Mouse (Mus musculus): ENCODE data around the gene Rmdn3. TPM values are rescaled to one million over a fixed set of nuclear protein-coding genes. Genes with fewer than 3 reads are reported as not detected.

The Rmdn3 gene
- polyA plus RNA-seq, 1 experiment from 2014 or later, result 44.3 TPM

- H3K9me3 ChIP-seq, result no peaks in the 10 kb centered on the region
- peaks cover 63% of the 10 kb centered on the region for H3K27me3 ChIP-seq
- no peaks in the 10 kb centered on the region for H3K36me3 ChIP-seq
- H3K9ac ChIP-seq, result no peak overlapping the region
- peaks cover 17% of the 10 kb centered on the region for H3K4me1 ChIP-seq (replicated peaks)
- no peak overlapping the region for H3K4me2 ChIP-seq
- ATAC-seq (ENCODE audit: low FRiP score), result no peak
- no peak overlapping the region for H3K4me3 ChIP-seq
- no peak overlapping the region for H3K27ac ChIP-seq
Measured at GRCm38 (mm10) chr2:119165401-119165800, 8.6 kb upstream of the Rmdn3 start.

DNA sequence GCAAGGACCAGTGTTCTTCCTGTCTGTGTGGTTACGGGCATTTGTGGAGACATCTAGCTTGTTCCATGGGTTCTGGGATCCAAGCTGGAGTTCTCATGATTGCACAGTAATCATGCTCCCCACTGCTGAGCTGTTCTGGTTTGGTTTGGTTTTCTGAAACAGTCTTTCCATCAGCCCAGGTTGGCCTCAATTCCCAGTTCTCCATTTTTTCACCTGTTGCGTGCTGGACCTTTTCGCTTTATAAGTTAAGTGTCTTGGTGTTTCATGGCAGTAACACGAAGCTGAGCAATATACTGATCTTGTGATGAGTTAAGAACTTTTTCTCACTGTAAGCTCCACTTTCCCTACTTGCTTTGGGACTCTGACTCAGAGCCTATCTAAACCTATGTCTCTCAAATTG lies 7.2 kb upstream of the Rmdn3 start:
- WGBS, result 89% methylated on average over 4 of the region's 4 CpGs
- Histone ChIP-seq H3K4me3 (no peak overlapping the region), H3K27ac (no peak overlapping the region), H3K4me1 (replicated peaks) (peaks cover 17% of the 10 kb centered on the region), H3K36me3 (no peaks in the 10 kb centered on the region), H3K4me2 (no peak overlapping the region), H3K9me3 (no peaks in the 10 kb centered on the region), H3K27me3 (peaks cover 54% of the 10 kb centered on the region), H3K9ac (no peak overlapping the region)
- no peak for ATAC-seq (ENCODE audit: low FRiP score)

- H3K27me3 ChIP-seq, result peaks cover 49% of the 10 kb centered on the region
- WGBS, result 73% methylated on average over 3 of the region's 3 CpGs
Measured at GRCm38 (mm10) chr2:119163135-119163534, 6.3 kb upstream of the Rmdn3 start.

DNA sequence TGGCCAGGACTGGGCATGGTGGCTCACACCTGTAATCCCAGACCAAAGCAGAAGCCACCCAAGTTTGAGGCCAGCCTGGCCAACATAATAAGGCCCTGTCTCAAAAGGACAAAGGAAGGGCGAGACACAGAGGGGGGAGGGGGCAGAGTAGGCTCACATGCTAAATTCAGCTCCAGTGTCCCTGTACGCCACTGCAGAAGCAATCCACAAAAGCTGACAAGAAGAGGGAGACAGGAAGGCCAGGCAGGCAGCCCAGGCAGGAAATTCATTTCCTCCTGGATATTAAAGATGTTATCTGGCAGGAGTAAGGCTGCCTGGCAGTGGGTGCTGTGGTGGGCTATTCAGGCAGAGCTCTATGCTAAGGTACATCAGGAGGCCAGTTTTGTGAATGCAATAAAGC lies 4.4 kb upstream of the Rmdn3 start:
- no peak overlapping the region for H3K4me2 ChIP-seq

More at GRCm38 (mm10) chr2:119163135-119163534, 6.3 kb upstream of the Rmdn3 start:
- Histone ChIP-seq H3K4me2 (no peak overlapping the region), H3K4me3 (no peak overlapping the region), H3K4me1 (replicated peaks) (peaks cover 17% of the 10 kb centered on the region), H3K9me3 (no peaks in the 10 kb centered on the region), H3K9ac (no peak overlapping the region), H3K27ac (no peak overlapping the region), H3K36me3 (no peaks in the 10 kb centered on the region)
- ATAC-seq (ENCODE audit: low FRiP score), result no peak

GRCm38 (mm10) chr2:119157836-119158235 lies 1.0 kb upstream of the Rmdn3 start:
- Histone ChIP-seq H3K27ac (no peak overlapping the region), H3K9ac (no peak overlapping the region), H3K4me1 (replicated peaks) (peaks cover 23% of the 10 kb centered on the region), H3K36me3 (peaks cover 13% of the 10 kb centered on the region), H3K9me3 (no peaks in the 10 kb centered on the region), H3K4me2 (peak overlapping the region; percentile 97; the same call in 1 of the 2 replicates), H3K27me3 (peaks cover 2% of the 10 kb centered on the region; the same call in 1 of the 2 replicates), H3K4me3 (no peak overlapping the region)
- ATAC-seq (ENCODE audit: low FRiP score), result no peak

More for the DNA sequence above, 4.4 kb upstream of the Rmdn3 start:
- Histone ChIP-seq H3K27ac (no peak overlapping the region), H3K4me3 (no peak overlapping the region), H3K4me1 (replicated peaks) (peaks cover 6% of the 10 kb centered on the region), H3K36me3 (no peaks in the 10 kb centered on the region), H3K27me3 (peaks cover 30% of the 10 kb centered on the region), H3K9me3 (no peaks in the 10 kb centered on the region), H3K9ac (0 out of 2 replicates have a peak overlapping the region, but pooled peaks have one; percentile 3)
- no peak for ATAC-seq (ENCODE audit: low FRiP score)
- 21% methylated on average over 2 of the region's 2 CpGs for WGBS

DNA sequence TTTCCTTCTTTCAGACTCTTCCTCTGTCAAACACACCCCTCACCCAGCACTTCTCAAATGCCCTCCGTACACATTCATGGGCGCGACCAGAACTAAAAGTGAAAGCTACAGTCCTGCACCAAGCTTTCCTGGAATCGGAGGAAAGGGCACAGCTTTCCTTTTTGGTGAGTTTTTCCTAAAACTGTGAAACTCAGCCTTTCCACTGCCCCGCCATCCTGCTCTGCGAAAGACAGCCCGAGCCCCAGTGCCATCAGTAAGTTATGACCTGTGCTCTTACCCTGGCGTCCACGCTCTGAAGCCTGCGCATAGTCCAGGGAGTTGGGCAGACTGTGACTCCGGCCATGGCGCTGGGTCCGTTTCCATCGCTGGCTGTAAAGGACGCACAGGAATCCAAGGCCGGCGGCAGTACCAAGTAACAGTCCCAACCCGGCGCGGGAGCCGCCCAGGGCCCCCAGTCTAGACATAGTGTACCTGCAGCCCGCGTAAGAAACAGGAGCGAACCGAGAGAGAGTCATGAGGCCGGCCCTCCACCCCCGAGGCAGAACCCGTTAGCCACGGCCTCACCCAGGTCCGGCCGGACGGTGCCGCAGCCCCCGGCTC lies 653 bp downstream of the Rmdn3 start:
- peak overlapping the region; percentile 93 for H3K9ac ChIP-seq
- H3K4me1 ChIP-seq (replicated peaks), result peaks cover 23% of the 10 kb centered on the region
- ATAC-seq (ENCODE audit: low FRiP score), result peak; percentile 65
- no peaks in the 10 kb centered on the region for H3K9me3 ChIP-seq
- H3K4me3 ChIP-seq, result peak overlapping the region; percentile 99
- peaks cover 2% of the 10 kb centered on the region; the same call in 1 of the 2 replicates for H3K27me3 ChIP-seq
- peak overlapping the region; percentile 78 for H3K27ac ChIP-seq
- WGBS, result 9% methylated on average over 32 of the region's 34 CpGs
- peak overlapping the region; percentile 97 for H3K4me2 ChIP-seq
- peaks cover 30% of the 10 kb centered on the region for H3K36me3 ChIP-seq

DNA sequence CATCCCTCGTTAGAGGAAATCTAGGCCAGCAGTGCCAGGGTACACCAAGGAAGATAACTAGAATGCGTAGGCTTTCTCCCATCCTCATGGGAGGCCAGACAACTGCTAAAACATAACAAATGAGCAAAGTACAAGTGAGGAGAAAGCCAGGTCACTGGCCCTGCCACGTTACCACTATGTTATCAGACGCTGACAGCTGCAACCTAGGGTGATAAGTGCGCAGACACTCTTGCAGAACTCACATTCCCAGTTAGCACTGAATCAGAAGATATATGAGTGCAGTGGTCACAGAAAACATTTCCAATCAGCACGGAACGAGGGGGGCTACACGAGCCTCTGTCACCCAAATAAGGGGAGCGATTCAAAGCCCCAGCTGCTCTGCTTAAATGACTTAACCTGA lies 1.4 kb downstream of the Rmdn3 start:
- H3K27me3 ChIP-seq, result peaks cover 2% of the 10 kb centered on the region; the same call in 1 of the 2 replicates
- WGBS, result 85% methylated on average over 9 of the region's 9 CpGs
- H3K4me3 ChIP-seq, result peak overlapping the region; percentile 99
- H3K27ac ChIP-seq, result no peak overlapping the region
- no peaks in the 10 kb centered on the region for H3K9me3 ChIP-seq
- peaks cover 23% of the 10 kb centered on the region for H3K4me1 ChIP-seq (replicated peaks)
- peaks cover 38% of the 10 kb centered on the region for H3K36me3 ChIP-seq
- peak overlapping the region; percentile 93 for H3K9ac ChIP-seq
- peak overlapping the region; percentile 97 for H3K4me2 ChIP-seq
- ATAC-seq (ENCODE audit: low FRiP score), result no peak

GRCm38 (mm10) chr2:119154683-119155082 lies 2.2 kb downstream of the Rmdn3 start:
- Histone ChIP-seq H3K27me3 (peaks cover 2% of the 10 kb centered on the region; the same call in 1 of the 2 replicates), H3K27ac (no peak overlapping the region), H3K4me3 (no peak overlapping the region), H3K9ac (no peak overlapping the region), H3K36me3 (peaks cover 44% of the 10 kb centered on the region), H3K4me2 (no peak overlapping the region), H3K4me1 (replicated peaks) (peaks cover 23% of the 10 kb centered on the region), H3K9me3 (no peaks in the 10 kb centered on the region)
- 88% methylated on average over 2 of the region's 2 CpGs for WGBS
- no peak for ATAC-seq (ENCODE audit: low FRiP score)

- Histone ChIP-seq H3K9me3 (no peaks in the 10 kb centered on the region), H3K4me2 (no peak overlapping the region), H3K27me3 (no peaks in the 10 kb centered on the region), H3K36me3 (peaks cover 68% of the 10 kb centered on the region), H3K4me1 (replicated peaks) (peaks cover 19% of the 10 kb centered on the region), H3K9ac (no peak overlapping the region), H3K4me3 (no peak overlapping the region), H3K27ac (no peak overlapping the region)
- no peak for ATAC-seq (ENCODE audit: low FRiP score)
- 94% methylated on average over 6 of the region's 6 CpGs for WGBS
Measured at GRCm38 (mm10) chr2:119152255-119152654, 4.6 kb downstream of the Rmdn3 start.

- no peak overlapping the region for H3K4me2 ChIP-seq
- no peak for ATAC-seq (ENCODE audit: low FRiP score)
- no peaks in the 10 kb centered on the region for H3K27me3 ChIP-seq
- H3K36me3 ChIP-seq, result peaks cover 95% of the 10 kb centered on the region
- WGBS, result 93% methylated on average over 8 of the region's 8 CpGs
- no peak overlapping the region for H3K4me3 ChIP-seq
- H3K4me1 ChIP-seq (replicated peaks), result no peaks in the 10 kb centered on the region
- H3K27ac ChIP-seq, result no peak overlapping the region
- no peaks in the 10 kb centered on the region for H3K9me3 ChIP-seq
- H3K9ac ChIP-seq, result no peak overlapping the region
Measured at GRCm38 (mm10) chr2:119147775-119148174, 9.1 kb downstream of the Rmdn3 start.

DNA sequence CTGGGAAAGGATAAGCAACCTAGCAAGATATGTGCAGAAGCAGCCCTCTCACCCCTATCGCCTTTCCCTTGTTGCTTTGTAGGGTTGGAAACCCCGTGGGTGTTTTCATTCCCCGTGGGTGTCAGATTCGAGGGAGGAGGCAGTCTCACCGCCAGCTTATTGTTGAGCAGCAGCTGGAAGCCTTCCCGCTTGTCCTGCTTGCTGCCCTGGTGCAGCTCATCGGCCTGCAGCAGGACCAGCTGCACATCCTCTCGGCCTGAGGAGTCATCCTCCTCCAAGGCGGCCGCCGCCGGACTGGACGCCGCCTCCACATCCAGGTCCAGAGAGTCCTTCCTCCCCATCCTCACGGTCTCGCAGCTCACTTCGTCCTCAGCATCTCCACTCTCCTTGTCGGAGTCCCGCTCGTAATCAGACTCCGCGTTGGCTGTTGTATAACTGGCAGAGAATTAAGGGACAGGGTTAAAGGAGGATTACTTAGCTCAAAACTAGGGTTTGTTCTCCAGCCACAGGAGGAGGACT lies 9.6 kb downstream of the Rmdn3 start:
- Histone ChIP-seq H3K27me3 (no peaks in the 10 kb centered on the region), H3K9me3 (no peaks in the 10 kb centered on the region), H3K27ac (no peak overlapping the region), H3K9ac (no peak overlapping the region), H3K4me3 (no peak overlapping the region), H3K4me2 (no peak overlapping the region), H3K4me1 (replicated peaks) (no peaks in the 10 kb centered on the region), H3K36me3 (peaks cover 95% of the 10 kb centered on the region)
- no peak for ATAC-seq (ENCODE audit: low FRiP score)
- 84% methylated on average over 22 of the region's 22 CpGs for WGBS

- whole genome bisulfite sequencing, result 87% methylated on average over 6 of the region's 6 CpGs
- peaks cover 95% of the 10 kb centered on the region for H3K36me3 ChIP-seq
Measured at GRCm38 (mm10) chr2:119146435-119146834, 10.4 kb downstream of the Rmdn3 start.

DNA sequence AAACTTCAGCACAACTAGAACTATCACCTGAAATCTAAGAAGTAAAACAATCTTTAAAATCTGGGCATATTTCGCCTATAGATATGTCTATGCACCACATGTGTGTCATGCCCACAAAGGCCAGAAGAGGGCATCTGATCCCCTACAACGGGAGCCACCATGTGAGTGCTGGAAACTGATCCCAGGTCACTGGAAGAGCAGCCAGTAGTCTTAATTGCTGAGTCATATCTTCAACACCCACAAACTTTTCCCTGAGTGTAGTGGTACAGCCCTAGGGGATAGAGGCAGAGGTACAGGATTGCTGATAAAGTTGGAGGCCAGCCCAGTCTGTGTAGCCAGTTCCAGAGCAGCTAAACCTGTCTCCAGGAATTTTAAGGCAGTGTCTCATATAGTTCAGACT lies 11.6 kb downstream of the Rmdn3 start:
- no peak for ATAC-seq (ENCODE audit: low FRiP score)
- Histone ChIP-seq H3K36me3 (peaks cover 94% of the 10 kb centered on the region), H3K4me1 (replicated peaks) (no peaks in the 10 kb centered on the region), H3K4me2 (no peak overlapping the region), H3K27me3 (no peaks in the 10 kb centered on the region), H3K9ac (no peak overlapping the region), H3K4me3 (no peak overlapping the region), H3K9me3 (no peaks in the 10 kb centered on the region), H3K27ac (no peak overlapping the region)
- WGBS, result 88% methylated on average over 2 of the region's 2 CpGs

More at GRCm38 (mm10) chr2:119146435-119146834, 10.4 kb downstream of the Rmdn3 start:
- no peaks in the 10 kb centered on the region for H3K4me1 ChIP-seq (replicated peaks)
- H3K4me2 ChIP-seq, result no peak overlapping the region
- no peak overlapping the region for H3K9ac ChIP-seq
- ATAC-seq (ENCODE audit: low FRiP score), result no peak
- H3K27me3 ChIP-seq, result no peaks in the 10 kb centered on the region
- H3K27ac ChIP-seq, result no peak overlapping the region
- no peaks in the 10 kb centered on the region for H3K9me3 ChIP-seq
- no peak overlapping the region for H3K4me3 ChIP-seq

All from hindbrain, embryonic 13.5 days (tissue).